Mouse (Mus musculus) inflammation-experienced regulatory T-cells, adult 6 months (primary cell): ENCODE measurements around the gene Adad1. TPM values are rescaled to one million over a fixed set of nuclear protein-coding genes. Genes with fewer than 3 reads are reported as not detected.

Experiments
- ATAC-seq: one replicate; pipeline ENCODE4 v1.8.0; 2017
- polyA plus RNA-seq, 3 experiments: library from polyadenylated mRNA; unstranded; fragments of 100-300 nt; shearing (Covaris generic); gene quantifications; one replicate each; pipeline ENCODE4 v1.2.1; 2017

The Adad1 gene
- not detected for polyA plus RNA-seq

- ATAC-seq: no peak
Measured at GRCm38 (mm10) chr3:37063406-37063805, at the start of gene Adad1. TSS of gene Adad1 (plus strand) at chr3:37063527.

GRCm38 (mm10) chr3:37037979-37038378 lies 25.3 kb upstream of the Adad1 start:
- no peak for ATAC-seq

- ATAC-seq: no peak
Measured at GRCm38 (mm10) chr3:37039811-37040210, 23.5 kb upstream of the Adad1 start.

- ATAC-seq: no peak
Measured at GRCm38 (mm10) chr3:37051491-37051890, 11.8 kb upstream of the Adad1 start.

- no peak for ATAC-seq
Measured at GRCm38 (mm10) chr3:37073211-37073610, 9.9 kb downstream of the Adad1 start.

GRCm38 (mm10) chr3:37084860-37085259 lies 21.5 kb downstream of the Adad1 start:
- no peak for ATAC-seq

GRCm38 (mm10) chr3:37090721-37091120 lies 27.4 kb downstream of the Adad1 start:
- no peak for ATAC-seq

GRCm38 (mm10) chr3:37125655-37126054 lies 62.3 kb downstream of the Adad1 start, which contains the start of gene Il2:
TSS of gene Il2 (minus strand) at chr3:37125959.
- ATAC-seq: peak; percentile 56

GRCm38 (mm10) chr3:37126162-37126561 lies 62.8 kb downstream of the Adad1 start:
- ATAC-seq: peak; percentile 74

GRCm38 (mm10) chr3:37128269-37128668 lies 64.9 kb downstream of the Adad1 start:
- ATAC-seq: no peak

GRCm38 (mm10) chr3:37129063-37129462 lies 65.7 kb downstream of the Adad1 start:
- no peak for ATAC-seq

GRCm38 (mm10) chr3:37137231-37137630 lies 73.9 kb downstream of the Adad1 start:
- no peak for ATAC-seq

GRCm38 (mm10) chr3:37139192-37139591 lies 75.9 kb downstream of the Adad1 start:
- no peak for ATAC-seq

GRCm38 (mm10) chr3:37140168-37140906 lies 77.0 kb downstream of the Adad1 start:
- ATAC-seq: no peak

GRCm38 (mm10) chr3:37141827-37142226 lies 78.5 kb downstream of the Adad1 start:
- ATAC-seq: no peak

- no peak for ATAC-seq
Measured at GRCm38 (mm10) chr3:37144979-37145378, 81.7 kb downstream of the Adad1 start.

- no peak for ATAC-seq
Measured at GRCm38 (mm10) chr3:37146406-37146805, 83.1 kb downstream of the Adad1 start.

- ATAC-seq: no peak
Measured at GRCm38 (mm10) chr3:37146810-37147209, 83.5 kb downstream of the Adad1 start.

GRCm38 (mm10) chr3:37152274-37152673 lies 88.9 kb downstream of the Adad1 start:
- ATAC-seq: peak; percentile 85

GRCm38 (mm10) chr3:37153004-37153403 lies 89.7 kb downstream of the Adad1 start:
- ATAC-seq: peak; percentile 26

GRCm38 (mm10) chr3:37154396-37154795 lies 91.1 kb downstream of the Adad1 start:
- ATAC-seq: no peak

GRCm38 (mm10) chr3:37157082-37157481 lies 93.8 kb downstream of the Adad1 start:
- no peak for ATAC-seq

GRCm38 (mm10) chr3:37158246-37158645 lies 94.9 kb downstream of the Adad1 start:
- no peak for ATAC-seq

- peak; percentile 52 for ATAC-seq
Measured at GRCm38 (mm10) chr3:37161096-37161495, 97.8 kb downstream of the Adad1 start.

- no peak for ATAC-seq
Measured at GRCm38 (mm10) chr3:37169283-37169682, 106.0 kb downstream of the Adad1 start.
